Mouse (Mus musculus) heart, embryonic 15.5 days (tissue): ENCODE data around the gene Strbp. TPM values are rescaled to one million over a fixed set of nuclear protein-coding genes. Genes with fewer than 3 reads are reported as not detected.

Source experiments
- ATAC-seq: fragments of 200-750 bp; cut with Nextera tagmentation; replicated peaks from 2 replicates; pipeline ENCODE4 v1.8.0; 2017; ENCODE audit warnings: low read depth, moderate TSS enrichment; ENCODE audit not compliant: insufficient number of reproducible peaks, insufficient read depth, low FRiP score
- H3K27ac ChIP-seq: fragments of 300-500 bp; sonication (generic); 2 replicates; pipeline ENCODE4 v1.5.1; 2015; ENCODE audit warnings: mild to moderate bottlenecking, inconsistent platforms
- H3K27me3 ChIP-seq: fragments of 300-500 bp; sonication (generic); 2 replicates; pipeline ENCODE4 v1.6.1; 2015; ENCODE audit warnings: inconsistent platforms
- H3K36me3 ChIP-seq: fragments of 300-500 bp; sonication (generic); 2 replicates; pipeline ENCODE4 v1.6.1; 2015; ENCODE audit warnings: mild to moderate bottlenecking, inconsistent platforms
- H3K4me1 ChIP-seq: fragments of 300-500 bp; sonication (generic); replicated peaks from 2 replicates; pipeline ENCODE4 v1.6.1; 2015; ENCODE audit warnings: inconsistent platforms
- H3K4me2 ChIP-seq: fragments of 300-500 bp; sonication (generic); 2 replicates; pipeline ENCODE4 v1.6.1; 2015; ENCODE audit warnings: inconsistent platforms, mild to moderate bottlenecking, moderate library complexity
- H3K4me3 ChIP-seq: fragments of 300-500 bp; sonication (generic); 2 replicates; pipeline ENCODE4 v1.5.1; 2015; ENCODE audit warnings: mild to moderate bottlenecking, inconsistent platforms
- H3K9ac ChIP-seq: fragments of 300-500 bp; sonication (generic); 2 replicates; pipeline ENCODE4 v1.6.1; 2015; ENCODE audit warnings: mild to moderate bottlenecking, inconsistent platforms
- H3K9me3 ChIP-seq: fragments of 300-500 bp; sonication (generic); replicated peaks from 2 replicates; pipeline ENCODE4 v1.6.1; 2016; ENCODE audit warnings: inconsistent platforms
- WGBS: fragments of 180-500 bp; shearing (Covaris S2); methylation state at CpG from one replicate; pipeline ENCODE4 v1.1.7; 2015; ENCODE audit warnings: mixed read lengths; 5-methylcytosine and 5-hydroxymethylcytosine counted together
- polyA plus RNA-seq: library from polyadenylated mRNA; unstranded; fragments of >200 nt; fragmentation: Nextera tagmentation; extraction: Ambion mirVana; gene quantifications from 2 replicates; pipeline ENCODE4 v1.2.1, GENCODE M21; 2015

Strbp gene
- polyA plus RNA-seq, 1 experiment from 2014 or later, result 24.5 TPM

GRCm38 (mm10) chr2:37689064-37689615 is 14.5 kb downstream of the Strbp start:
- no peak for ATAC-seq
- no peak overlapping the region for H3K27ac ChIP-seq
- 53% methylated on average over 3 of the region's 3 CpGs for WGBS

DNA sequence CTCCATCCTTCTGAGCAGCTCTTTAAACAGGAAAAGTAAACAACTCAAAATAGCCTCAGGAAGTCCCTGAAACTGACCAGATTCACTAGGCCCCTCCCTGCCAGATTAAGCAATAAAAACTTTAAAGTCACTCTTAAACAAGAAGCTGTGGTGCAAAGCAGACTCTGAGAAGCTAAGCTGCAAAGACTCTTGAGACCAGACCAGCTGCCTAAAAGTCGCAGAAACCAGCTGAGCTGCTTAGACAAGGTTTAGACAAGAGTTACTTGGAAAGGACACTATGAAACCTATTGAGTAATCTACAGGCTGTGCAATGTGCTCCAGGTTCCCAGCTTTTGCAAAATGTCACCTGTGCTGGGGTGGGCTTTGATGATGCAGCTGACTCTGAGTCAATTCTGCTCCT is 16.6 kb downstream of the Strbp start:
- peaks cover 6% of the 10 kb centered on the region for H3K4me1 ChIP-seq
- H3K36me3 ChIP-seq, result no peaks in the 10 kb centered on the region
- no peak overlapping the region for H3K27ac ChIP-seq
- H3K27me3 ChIP-seq, result no peaks in the 10 kb centered on the region
- H3K4me2 ChIP-seq, result no peak overlapping the region
- H3K9ac ChIP-seq, result no peak overlapping the region
- 94% methylated on average over 1 of the region's 1 CpGs for WGBS
- H3K4me3 ChIP-seq, result no peak overlapping the region
- H3K9me3 ChIP-seq, result no peaks in the 10 kb centered on the region
- ATAC-seq, result no peak

More at GRCm38 (mm10) chr2:37689064-37689615, 14.5 kb downstream of the Strbp start:
- H3K4me2 ChIP-seq, result no peak overlapping the region
- H3K9ac ChIP-seq, result no peak overlapping the region
- H3K27me3 ChIP-seq, result no peaks in the 10 kb centered on the region
- H3K9me3 ChIP-seq, result no peaks in the 10 kb centered on the region
- H3K4me1 ChIP-seq, result peaks cover 6% of the 10 kb centered on the region
- H3K36me3 ChIP-seq, result no peaks in the 10 kb centered on the region
- no peak overlapping the region for H3K4me3 ChIP-seq

DNA sequence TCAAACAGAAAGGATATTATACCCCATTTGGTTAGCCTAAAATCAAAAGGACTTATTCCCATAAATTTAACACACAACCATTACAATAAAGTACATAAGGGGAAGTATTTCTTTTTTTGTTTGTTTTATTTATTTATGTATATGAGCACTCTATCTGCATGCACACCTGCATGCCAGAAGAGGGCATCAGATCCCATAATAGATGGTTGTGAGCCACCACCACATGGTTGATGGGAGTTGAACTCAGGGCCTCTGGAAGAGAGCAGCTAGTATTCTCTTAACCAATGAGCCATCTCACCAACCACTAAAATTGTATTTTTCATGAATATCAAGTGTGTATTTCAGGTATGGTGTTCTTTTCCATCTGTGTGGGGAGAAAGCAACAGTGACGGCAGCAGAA is 18.8 kb downstream of the Strbp start:
- Histone ChIP-seq H3K36me3 (no peaks in the 10 kb centered on the region), H3K4me1 (peaks cover 6% of the 10 kb centered on the region), H3K4me3 (no peak overlapping the region), H3K9ac (no peak overlapping the region), H3K9me3 (no peaks in the 10 kb centered on the region), H3K4me2 (no peak overlapping the region), H3K27me3 (no peaks in the 10 kb centered on the region), H3K27ac (no peak overlapping the region)
- no peak for ATAC-seq
- WGBS, result 96% methylated on average over 1 of the region's 1 CpGs

DNA sequence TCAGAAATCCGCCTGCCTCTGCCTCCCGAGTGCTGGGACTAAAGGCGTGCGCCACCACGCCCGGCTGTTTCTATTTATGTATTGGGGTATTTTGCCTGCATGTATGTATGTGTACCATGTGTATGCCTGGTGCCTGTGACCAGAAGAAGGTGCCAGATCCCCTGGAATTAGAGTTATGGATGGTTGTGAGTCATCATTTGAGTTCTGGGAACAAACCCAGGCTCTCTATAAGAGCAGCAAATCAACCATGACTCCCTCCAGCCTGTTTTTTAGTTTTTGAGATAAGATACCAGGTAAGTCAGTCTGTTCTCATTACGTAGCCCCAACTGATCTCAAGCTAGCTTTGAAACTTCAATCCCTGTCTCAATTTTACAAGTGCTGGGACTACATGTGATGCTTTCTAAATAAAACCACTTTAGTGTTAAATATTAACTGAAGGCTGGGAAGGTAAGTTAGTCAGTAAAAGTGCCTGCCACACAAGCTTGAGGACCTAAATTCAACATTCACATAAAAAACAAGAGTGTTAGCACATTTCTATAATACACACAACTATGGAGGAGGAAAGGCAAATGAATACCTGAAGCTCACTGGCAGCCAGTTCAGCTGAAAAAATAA is 21.4 kb downstream of the Strbp start:
- no peak overlapping the region for H3K4me2 ChIP-seq
- no peak overlapping the region for H3K9ac ChIP-seq
- no peak overlapping the region for H3K4me3 ChIP-seq
- H3K27me3 ChIP-seq, result no peaks in the 10 kb centered on the region
- no peaks in the 10 kb centered on the region for H3K9me3 ChIP-seq
- H3K4me1 ChIP-seq, result no peaks in the 10 kb centered on the region
- H3K36me3 ChIP-seq, result no peaks in the 10 kb centered on the region
- no peak for ATAC-seq
- no peak overlapping the region for H3K27ac ChIP-seq
- 94% methylated on average over 7 of the region's 7 CpGs for WGBS

DNA sequence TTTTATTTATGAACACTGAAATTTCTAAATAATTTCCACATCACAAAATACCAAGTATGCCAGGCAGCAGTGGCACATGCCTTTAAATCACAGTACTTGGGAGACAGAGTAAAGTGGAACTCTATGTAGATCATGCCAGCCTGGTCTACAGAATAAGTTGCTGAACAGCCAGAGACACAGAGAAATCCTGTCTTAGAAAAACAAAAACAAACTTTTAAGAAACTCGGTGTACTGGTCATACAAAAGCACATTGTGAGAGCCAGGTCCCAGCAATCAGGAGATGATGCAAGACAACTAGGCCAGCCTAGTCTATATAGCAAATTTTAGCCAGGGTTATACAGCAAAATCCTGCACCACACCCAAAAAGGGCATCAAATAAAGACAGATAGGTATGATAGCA is 52.6 kb downstream of the Strbp start:
- H3K36me3 ChIP-seq, result no peaks in the 10 kb centered on the region
- no peak overlapping the region for H3K27ac ChIP-seq
- H3K4me2 ChIP-seq, result no peak overlapping the region
- H3K9ac ChIP-seq, result no peak overlapping the region
- H3K4me3 ChIP-seq, result no peak overlapping the region
- H3K4me1 ChIP-seq, result no peaks in the 10 kb centered on the region
- ATAC-seq, result no peak
- H3K9me3 ChIP-seq, result no peaks in the 10 kb centered on the region
- WGBS, result 72% methylated on average over 1 of the region's 1 CpGs
- H3K27me3 ChIP-seq, result no peaks in the 10 kb centered on the region

DNA sequence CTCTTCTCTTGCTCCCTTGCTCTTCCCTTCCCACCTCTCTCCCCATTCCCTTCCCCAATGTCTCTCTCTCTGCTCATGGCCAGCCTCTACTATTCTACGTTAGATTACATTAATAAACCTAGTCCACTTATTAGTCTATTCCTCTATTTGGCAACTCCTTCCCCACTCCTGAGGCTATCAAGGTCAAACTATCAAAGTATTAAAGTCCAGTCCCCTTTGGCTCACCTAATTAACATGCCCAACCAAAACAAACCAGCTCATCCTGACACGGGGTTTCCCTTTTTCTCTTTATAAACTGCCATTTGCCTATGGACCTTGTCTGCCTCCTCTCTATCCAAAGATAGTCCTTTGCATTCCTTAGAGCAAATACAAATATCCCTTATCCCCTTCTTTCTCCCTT is 54.1 kb downstream of the Strbp start:
- no peak overlapping the region for H3K27ac ChIP-seq
- no peaks in the 10 kb centered on the region for H3K4me1 ChIP-seq
- no peak for ATAC-seq
- no peaks in the 10 kb centered on the region for H3K36me3 ChIP-seq
- H3K4me2 ChIP-seq, result no peak overlapping the region
- no peaks in the 10 kb centered on the region for H3K9me3 ChIP-seq
- H3K4me3 ChIP-seq, result no peak overlapping the region
- H3K27me3 ChIP-seq, result no peaks in the 10 kb centered on the region
- no peak overlapping the region for H3K9ac ChIP-seq
- WGBS, result 81% methylated on average over 2 of the region's 2 CpGs

DNA sequence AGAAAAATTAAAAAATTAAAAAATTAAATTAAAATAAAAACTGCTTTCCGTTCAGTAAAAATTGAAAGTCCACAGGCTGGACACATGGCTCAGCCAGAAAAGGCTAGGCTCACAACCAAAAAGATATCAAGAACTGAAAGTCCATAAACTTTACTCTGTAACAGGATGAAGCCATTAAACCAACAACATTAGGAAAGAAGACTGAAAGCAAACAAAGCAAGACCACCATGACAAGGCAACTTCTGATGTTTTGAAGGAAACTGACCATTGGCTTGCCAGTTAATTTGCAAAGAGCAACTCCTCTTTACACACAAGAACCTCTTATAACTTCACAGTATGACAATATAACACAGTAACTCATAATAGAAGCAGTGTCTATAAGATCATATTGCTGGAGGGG is 54.7 kb downstream of the Strbp start:
- no peak for ATAC-seq
- Histone ChIP-seq H3K4me1 (no peaks in the 10 kb centered on the region), H3K9me3 (no peaks in the 10 kb centered on the region), H3K27ac (no peak overlapping the region), H3K4me3 (no peak overlapping the region), H3K36me3 (no peaks in the 10 kb centered on the region), H3K27me3 (no peaks in the 10 kb centered on the region), H3K9ac (no peak overlapping the region), H3K4me2 (no peak overlapping the region)
- 75% methylated on average over 1 of the region's 1 CpGs for WGBS

DNA sequence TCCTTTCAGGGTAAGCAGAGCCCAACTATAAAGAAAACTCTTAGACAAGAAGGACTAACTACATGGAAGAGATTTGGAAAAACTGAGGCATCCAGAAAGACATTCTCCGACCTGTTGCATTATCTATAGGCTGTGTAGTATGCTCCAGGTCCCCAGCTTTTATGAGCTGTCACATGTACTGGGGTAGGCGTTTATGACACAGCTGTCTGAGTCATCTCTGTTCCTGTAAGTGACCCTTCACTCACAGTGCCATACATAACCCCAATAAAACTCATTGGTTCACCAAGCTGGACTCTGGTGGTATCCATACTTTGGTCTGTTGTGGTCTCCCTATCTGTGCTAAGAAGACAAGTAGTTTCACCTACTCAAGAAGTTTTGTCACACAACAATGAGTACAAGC is 80.3 kb downstream of the Strbp start:
- no peaks in the 10 kb centered on the region for H3K9me3 ChIP-seq
- WGBS, result 74% methylated on average over 2 of the region's 2 CpGs
- no peaks in the 10 kb centered on the region for H3K4me1 ChIP-seq
- H3K27ac ChIP-seq, result no peak overlapping the region
- no peaks in the 10 kb centered on the region for H3K27me3 ChIP-seq
- no peak overlapping the region for H3K9ac ChIP-seq
- no peak for ATAC-seq
- H3K4me2 ChIP-seq, result no peak overlapping the region
- peaks cover 5% of the 10 kb centered on the region; the same call in 1 of the 2 replicates for H3K36me3 ChIP-seq
- H3K4me3 ChIP-seq, result no peak overlapping the region

- Histone ChIP-seq H3K9ac (no peak overlapping the region), H3K9me3 (no peaks in the 10 kb centered on the region), H3K4me1 (no peaks in the 10 kb centered on the region), H3K4me2 (no peak overlapping the region), H3K27ac (no peak overlapping the region), H3K27me3 (no peaks in the 10 kb centered on the region), H3K4me3 (no peak overlapping the region), H3K36me3 (peaks cover 11% of the 10 kb centered on the region; the same call in 1 of the 2 replicates)
- ATAC-seq, result no peak
Measured at GRCm38 (mm10) chr2:37587919-37588318, 115.7 kb downstream of the Strbp start.

GRCm38 (mm10) chr2:37578185-37578584 is 125.5 kb downstream of the Strbp start:
- Histone ChIP-seq H3K4me1 (no peaks in the 10 kb centered on the region), H3K27me3 (no peaks in the 10 kb centered on the region), H3K4me2 (no peak overlapping the region), H3K4me3 (no peak overlapping the region), H3K9me3 (no peaks in the 10 kb centered on the region), H3K27ac (no peak overlapping the region), H3K9ac (no peak overlapping the region), H3K36me3 (0 out of 2 replicates have a peak, but pooled peaks cover 5% of the 10 kb centered on the region)
- 76% methylated on average over 2 of the region's 2 CpGs for WGBS
- ATAC-seq, result no peak

GRCm38 (mm10) chr2:37576661-37577060 is 127.0 kb downstream of the Strbp start:
- ATAC-seq, result no peak
- no peak overlapping the region for H3K9ac ChIP-seq
- H3K4me2 ChIP-seq, result no peak overlapping the region
- 90% methylated on average over 1 of the region's 1 CpGs for WGBS
- H3K27ac ChIP-seq, result no peak overlapping the region
- H3K36me3 ChIP-seq, result 0 out of 2 replicates have a peak, but pooled peaks cover 5% of the 10 kb centered on the region
- H3K27me3 ChIP-seq, result no peaks in the 10 kb centered on the region
- H3K9me3 ChIP-seq, result no peaks in the 10 kb centered on the region
- no peak overlapping the region for H3K4me3 ChIP-seq
- no peaks in the 10 kb centered on the region for H3K4me1 ChIP-seq

DNA sequence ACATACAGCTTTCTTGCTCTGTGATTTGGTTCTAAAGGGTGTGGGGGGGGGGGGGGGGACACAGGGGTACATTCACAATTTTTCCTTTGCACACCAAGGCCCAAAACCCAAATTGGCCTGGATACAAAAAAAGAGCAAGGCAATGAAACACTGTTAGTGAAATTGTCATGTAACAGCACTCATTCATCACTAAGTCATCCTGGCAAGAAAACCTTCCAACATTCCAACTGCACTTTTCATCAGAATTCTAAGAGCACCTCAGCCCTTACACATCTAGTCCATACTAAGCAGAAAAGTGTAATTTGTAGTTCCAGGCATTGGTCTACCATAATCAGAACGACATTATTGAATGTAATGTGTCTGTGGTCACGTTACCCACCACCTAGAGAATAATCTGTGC is 131.5 kb downstream of the Strbp start:
- Histone ChIP-seq H3K27me3 (no peaks in the 10 kb centered on the region), H3K4me3 (no peak overlapping the region), H3K9me3 (no peaks in the 10 kb centered on the region), H3K4me1 (peaks cover 13% of the 10 kb centered on the region), H3K27ac (no peak overlapping the region), H3K4me2 (no peak overlapping the region), H3K36me3 (peaks cover 6% of the 10 kb centered on the region; the same call in 1 of the 2 replicates), H3K9ac (no peak overlapping the region)
- WGBS, result 81% methylated on average over 2 of the region's 2 CpGs
- no peak for ATAC-seq
